Mouse (Mus musculus): ENCODE results near the gene Gm45234.

- no peak for TF ChIP-seq MAFK (IDR thresholded peaks at IDR 0.05; ENCODE audit: insufficient read depth, low read depth, low read length)
- no peak for TF ChIP-seq ZC3H11A (IDR thresholded peaks at IDR 0.05; ENCODE audit: borderline replicate concordance, low read depth, low read length)
- TF ChIP-seq CHD2 (IDR thresholded peaks at IDR 0.05; ENCODE audit: low read depth, low read length), result no peak
- TF ChIP-seq ZNF384 (IDR thresholded peaks at IDR 0.05; ENCODE audit: low read depth, low read length), result no peak
Measured at GRCm38 (mm10) chr6:124770013-124770412, 14.2 kb upstream of the Gm45234 start.

All from ES-E14 (cell line).